Mouse (Mus musculus) midbrain, embryonic 12.5 days (tissue): ENCODE measurements at regions not wholly inside any gene's neighbourhood (a gene's known extent, or its start where the extent isn't known, plus 50 kb on each side); places are given as distances from the start of the nearest gene placed in this dataset.

Experiments used
- ATAC-seq: fragments of 200-750 bp; cut with Nextera tagmentation; 2 replicates; pipeline ENCODE4 v1.8.0; 2017; ENCODE audit warnings: low read depth, moderate TSS enrichment, moderate library complexity; ENCODE audit not compliant: low FRiP score
- H3K27ac ChIP-seq: fragments of 300-500 bp; sonication (generic); replicated peaks from 2 replicates; pipeline ENCODE4 v1.5.1; 2016; ENCODE audit warnings: mild to moderate bottlenecking
- H3K27me3 ChIP-seq: fragments of 300-500 bp; sonication (generic); 2 replicates; pipeline ENCODE4 v1.6.1; 2016; ENCODE audit warnings: mild to moderate bottlenecking
- H3K36me3 ChIP-seq: fragments of 300-500 bp; sonication (generic); 2 replicates; pipeline ENCODE4 v1.6.1; 2016
- H3K4me1 ChIP-seq: fragments of 300-500 bp; sonication (generic); 2 replicates; pipeline ENCODE4 v1.6.1; 2016
- H3K4me2 ChIP-seq: fragments of 300-500 bp; sonication (generic); replicated peaks from 2 replicates; pipeline ENCODE4 v1.6.1; 2016; ENCODE audit warnings: mild to moderate bottlenecking, moderate library complexity
- H3K4me3 ChIP-seq: fragments of 300-500 bp; sonication (generic); 2 replicates; pipeline ENCODE4 v1.5.1; 2016; ENCODE audit warnings: mild to moderate bottlenecking
- H3K9ac ChIP-seq: fragments of 300-500 bp; sonication (generic); replicated peaks from 2 replicates; pipeline ENCODE4 v1.6.1; 2016; ENCODE audit warnings: mild to moderate bottlenecking, moderate library complexity
- H3K9me3 ChIP-seq: fragments of 300-500 bp; sonication (generic); 2 replicates; pipeline ENCODE4 v1.6.1; 2016; ENCODE audit warnings: mild to moderate bottlenecking
- WGBS: fragments of 180-500 bp; shearing (Covaris S2); methylation state at CpG from one replicate; pipeline ENCODE4 v1.1.7; 2016; 5-methylcytosine and 5-hydroxymethylcytosine counted together

DNA sequence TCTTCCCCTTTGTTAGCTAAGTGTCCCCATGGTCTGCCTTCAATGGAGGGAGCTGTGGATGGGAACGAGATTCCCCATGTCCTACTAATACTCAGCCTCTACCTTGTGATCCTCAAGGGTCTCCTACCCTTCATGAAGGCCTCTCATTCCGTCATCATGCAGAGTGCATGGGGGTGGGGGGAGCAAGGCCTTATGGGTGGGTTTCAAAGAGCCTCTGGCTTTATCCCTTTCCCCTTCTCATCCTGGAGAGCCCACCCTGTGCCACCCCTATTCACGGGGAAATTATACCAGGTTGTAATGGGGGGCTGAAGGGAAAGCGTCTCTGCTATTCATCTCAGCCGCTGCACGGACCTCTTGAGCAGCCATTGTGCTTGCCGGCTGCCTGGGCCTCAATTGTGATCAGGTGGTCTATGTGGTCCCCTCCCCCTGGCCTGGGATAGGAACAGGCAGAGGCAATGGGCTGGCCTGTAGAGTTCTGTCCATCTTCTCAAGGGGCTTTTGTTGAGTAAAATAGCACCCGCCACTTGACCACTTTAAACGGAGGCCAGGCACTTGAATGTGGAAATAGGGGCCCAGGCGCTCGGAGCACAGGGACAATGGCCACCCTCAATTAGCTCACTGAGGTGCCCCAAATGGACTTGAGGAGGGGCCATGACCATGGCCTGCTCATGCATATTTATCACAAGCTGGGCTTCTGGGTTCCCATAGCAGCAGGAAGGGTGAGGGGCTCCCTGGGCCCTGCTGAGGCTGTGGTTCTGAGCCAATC lies 93.1 kb upstream of the Gm12830 start:
- Histone ChIP-seq H3K4me3 (no peak overlapping the region), H3K27ac (no peak overlapping the region), H3K9me3 (no peaks in the 10 kb centered on the region), H3K4me1 (peaks cover 4% of the 10 kb centered on the region; the same call in 1 of the 2 replicates), H3K36me3 (no peaks in the 10 kb centered on the region), H3K4me2 (no peak overlapping the region), H3K27me3 (peaks cover 28% of the 10 kb centered on the region), H3K9ac (no peak overlapping the region)
- peak; percentile 85 for ATAC-seq
- 61% methylated on average over 11 of the region's 11 CpGs for WGBS

- H3K4me3 ChIP-seq = no peak overlapping the region
- H3K4me1 ChIP-seq = peaks cover 4% of the 10 kb centered on the region; the same call in 1 of the 2 replicates
- no peak; the same call in 1 of the 2 replicates for ATAC-seq
- no peak overlapping the region for H3K27ac ChIP-seq
- H3K36me3 ChIP-seq = no peaks in the 10 kb centered on the region
- H3K27me3 ChIP-seq = peaks cover 23% of the 10 kb centered on the region
- H3K9ac ChIP-seq = no peak overlapping the region
- H3K9me3 ChIP-seq = no peaks in the 10 kb centered on the region
- WGBS = 80% methylated on average over 10 of the region's 10 CpGs
- no peak overlapping the region for H3K4me2 ChIP-seq
These were observed 88.1 kb upstream of the Gm12830 start for GRCm38 (mm10) chr4:114733256-114734004.

- Histone ChIP-seq H3K9me3 (no peaks in the 10 kb centered on the region), H3K27me3 (no peaks in the 10 kb centered on the region; the same call in 1 of the 2 replicates), H3K4me2 (no peak overlapping the region), H3K36me3 (no peaks in the 10 kb centered on the region), H3K9ac (no peak overlapping the region), H3K4me1 (no peaks in the 10 kb centered on the region), H3K4me3 (no peak overlapping the region), H3K27ac (no peak overlapping the region)
- no peak for ATAC-seq
- 71% methylated on average over 16 of the region's 16 CpGs for WGBS
These were observed 82.4 kb upstream of the Gm12830 start for GRCm38 (mm10) chr4:114738903-114739667.

DNA sequence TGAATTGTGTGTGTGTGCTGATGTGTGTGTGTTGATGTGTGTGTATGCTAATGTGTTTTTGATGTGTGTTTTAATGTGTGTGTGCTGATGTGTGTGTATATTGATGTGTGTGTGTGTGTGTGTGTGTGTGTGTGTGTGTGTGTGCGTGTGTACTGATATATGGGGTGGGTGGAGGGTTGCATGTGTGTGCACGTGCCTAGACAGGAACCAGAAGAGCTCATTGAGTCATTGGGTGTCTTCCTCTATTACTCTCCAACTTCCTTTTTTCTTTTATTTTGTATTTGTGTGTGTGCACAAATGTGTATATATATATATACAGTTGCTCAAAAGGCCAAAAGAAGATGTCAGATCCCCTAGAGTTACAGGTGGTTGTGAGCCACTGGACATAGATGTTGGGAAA lies 73.4 kb upstream of the Gm12830 start:
- Histone ChIP-seq H3K4me2 (no peak overlapping the region), H3K9me3 (peaks cover 4% of the 10 kb centered on the region; the same call in 1 of the 2 replicates), H3K9ac (no peak overlapping the region), H3K36me3 (no peaks in the 10 kb centered on the region), H3K4me1 (no peaks in the 10 kb centered on the region), H3K27ac (no peak overlapping the region), H3K27me3 (no peaks in the 10 kb centered on the region), H3K4me3 (no peak overlapping the region)
- 96% methylated on average over 2 of the region's 2 CpGs for WGBS
- ATAC-seq = no peak

- H3K4me2 ChIP-seq = no peak overlapping the region
- H3K27ac ChIP-seq = no peak overlapping the region
- no peak for ATAC-seq
- no peaks in the 10 kb centered on the region for H3K27me3 ChIP-seq
- no peak overlapping the region for H3K9ac ChIP-seq
- no peaks in the 10 kb centered on the region for H3K9me3 ChIP-seq
- no peak overlapping the region for H3K4me3 ChIP-seq
- no peaks in the 10 kb centered on the region for H3K4me1 ChIP-seq
- H3K36me3 ChIP-seq = no peaks in the 10 kb centered on the region
These were observed 61.7 kb upstream of the Gm12830 start for GRCm38 (mm10) chr4:114759837-114760236.

DNA sequence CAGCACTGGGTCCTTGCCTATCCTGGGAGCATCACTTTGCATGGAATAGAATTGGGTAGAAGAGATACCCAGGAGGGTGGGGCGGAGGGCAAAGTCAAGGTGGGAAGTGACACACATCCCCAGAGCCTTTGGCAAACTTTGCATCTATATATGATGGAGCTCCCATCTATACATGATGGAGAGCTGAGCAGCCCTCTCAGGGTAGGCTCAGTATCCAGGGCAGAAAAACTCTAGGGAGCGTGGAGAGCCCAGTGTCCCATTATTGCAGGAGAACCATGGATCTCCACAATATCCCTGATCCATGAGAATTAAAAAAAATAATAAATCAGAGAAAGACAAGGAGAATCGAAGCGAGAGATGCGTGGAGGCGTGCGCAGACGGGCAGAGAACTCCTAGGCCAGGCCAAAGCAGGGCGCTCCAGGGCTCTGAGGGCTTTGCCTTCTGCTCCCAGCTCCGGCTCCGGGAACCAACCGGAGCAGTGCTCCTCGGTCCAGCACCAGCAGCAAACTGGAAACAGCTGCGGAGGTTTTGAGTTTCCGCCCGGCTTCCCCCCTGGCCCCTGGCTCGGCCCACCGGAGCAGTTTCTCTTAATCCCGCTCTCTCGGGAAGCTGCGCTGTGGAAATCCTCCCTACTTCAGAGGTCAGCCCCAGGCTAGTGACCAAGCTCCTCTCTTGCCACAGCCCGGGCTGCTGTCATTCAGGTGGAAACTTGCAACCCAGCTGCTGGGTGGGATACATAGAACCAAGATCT lies 54.7 kb upstream of the Gm12830 start:
- Histone ChIP-seq H3K27ac (no peak overlapping the region), H3K27me3 (peaks cover 8% of the 10 kb centered on the region; the same call in 1 of the 2 replicates), H3K9me3 (no peaks in the 10 kb centered on the region), H3K9ac (no peak overlapping the region), H3K4me2 (no peak overlapping the region), H3K4me1 (0 out of 2 replicates have a peak, but pooled peaks cover 3% of the 10 kb centered on the region), H3K36me3 (no peaks in the 10 kb centered on the region), H3K4me3 (no peak overlapping the region)
- no peak for ATAC-seq
- WGBS = 41% methylated on average over 22 of the region's 22 CpGs
